Mouse (Mus musculus): ENCODE measurements around the gene Ttc7.

The Ttc7 gene

GRCm38 (mm10) chr17:87282706-87283053 is at the start of gene Ttc7:
Ttc7 (plus strand) TSS chr17:87282886.
- peak; percentile 86 for DNase-seq

DNA sequence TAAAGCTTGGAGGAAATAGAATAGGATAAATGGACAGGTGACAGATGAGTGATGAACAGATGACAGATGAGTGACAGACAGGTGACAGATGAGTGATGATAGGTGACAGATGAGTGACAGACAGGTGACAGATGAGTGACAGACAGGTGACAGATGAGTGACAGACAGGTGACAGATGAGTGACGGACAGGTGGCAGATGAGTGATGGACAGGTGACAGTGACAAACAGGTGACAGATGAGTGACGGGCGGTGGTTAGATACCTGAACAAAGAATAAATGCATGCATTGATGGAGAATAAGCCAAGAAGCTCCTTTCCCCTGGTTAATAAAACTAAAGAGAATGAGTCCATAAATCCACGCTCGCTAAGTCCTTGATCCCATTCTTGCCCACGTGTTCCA is 47.7 kb upstream of the Ttc7 start:
- DNase-seq, result no peak

DNA sequence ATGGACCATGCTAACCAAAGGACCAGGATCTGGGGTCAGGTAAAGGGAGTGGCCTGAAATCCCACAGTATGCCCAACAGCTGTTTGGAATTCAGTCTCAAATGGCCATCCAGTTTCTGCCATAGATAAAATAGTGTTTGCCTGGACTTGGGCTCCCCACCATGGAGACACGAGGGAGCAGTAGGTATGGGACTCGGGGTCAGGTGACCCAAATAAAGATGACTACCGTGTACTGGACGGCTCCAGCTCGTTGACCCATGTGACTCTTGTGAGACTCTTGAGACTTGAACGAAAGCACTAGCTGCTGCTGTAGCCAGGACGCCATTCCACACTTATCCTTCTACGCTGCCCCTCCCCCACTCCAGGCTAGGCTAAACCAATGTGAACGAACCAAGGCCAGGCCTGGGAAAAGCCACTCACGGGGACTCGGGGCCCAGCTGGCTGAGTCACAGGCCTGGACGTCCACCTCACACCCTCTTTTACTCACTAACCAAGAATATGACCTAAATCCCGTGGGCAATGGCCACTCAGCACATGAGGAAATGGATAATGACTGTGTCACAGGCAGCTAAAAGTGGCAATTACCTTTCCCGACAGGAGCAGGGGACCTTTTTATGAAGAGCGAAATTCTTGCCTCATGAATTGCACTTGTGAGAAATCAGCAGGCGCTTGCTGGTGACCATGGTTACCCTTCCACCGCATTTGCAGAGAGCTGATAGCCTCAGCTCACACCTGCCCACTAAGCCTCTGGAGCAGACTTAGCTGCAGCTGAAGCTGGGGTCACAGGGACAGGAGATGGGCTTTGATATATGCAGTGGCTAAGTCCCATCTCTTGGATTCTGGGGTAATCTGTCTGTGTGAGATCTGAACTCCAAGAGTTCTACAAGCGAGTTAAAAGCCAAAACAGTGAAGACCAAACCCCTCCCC is 45.7 kb upstream of the Ttc7 start:
- DNase-seq, result no peak

GRCm38 (mm10) chr17:87237826-87238225 is 44.9 kb upstream of the Ttc7 start:
- no peak for DNase-seq

GRCm38 (mm10) chr17:87246103-87246502 is 36.6 kb upstream of the Ttc7 start:
- DNase-seq, result no peak

- no peak for DNase-seq
Observed at GRCm38 (mm10) chr17:87254384-87254783, 28.3 kb upstream of the Ttc7 start.

DNA sequence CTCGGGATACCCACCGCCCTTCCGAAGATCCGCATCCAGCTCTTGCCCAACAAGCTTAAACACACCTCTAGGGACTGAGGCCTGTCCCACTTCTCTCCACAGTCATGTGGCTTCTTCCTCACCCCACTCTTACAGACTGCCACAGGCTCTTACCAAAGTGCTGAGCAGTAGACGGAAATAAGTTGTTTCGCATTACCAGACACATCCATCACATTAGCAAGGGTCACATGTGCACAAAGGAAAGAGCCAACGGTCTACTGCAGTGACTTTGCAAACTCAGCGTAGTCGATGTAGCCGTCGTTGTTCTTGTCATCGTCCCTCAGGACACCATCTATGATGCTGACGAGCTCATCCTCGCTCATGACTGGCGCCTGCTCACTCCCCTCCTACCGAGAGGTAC is 27.0 kb upstream of the Ttc7 start:
- DNase-seq, result no peak

DNA sequence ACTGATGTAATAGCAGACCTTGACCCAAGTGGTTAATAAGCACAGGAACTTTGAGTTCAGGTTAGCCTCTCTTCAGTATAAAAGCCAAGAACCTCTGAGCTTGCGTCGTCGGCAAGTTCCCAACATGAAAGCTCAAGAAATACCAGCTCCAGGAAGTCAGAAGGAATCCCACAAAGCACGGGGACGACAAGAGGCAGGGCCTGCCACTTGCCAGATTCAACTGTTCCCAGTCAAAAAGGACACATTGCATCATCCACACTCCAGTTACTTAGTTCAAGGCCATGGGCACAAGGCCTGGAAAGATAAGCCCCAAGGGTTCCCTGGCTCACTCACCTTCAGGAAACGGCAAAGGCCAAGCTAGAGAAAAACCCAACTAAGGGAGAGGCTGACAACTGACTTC is 19.3 kb upstream of the Ttc7 start:
- DNase-seq, result no peak

DNA sequence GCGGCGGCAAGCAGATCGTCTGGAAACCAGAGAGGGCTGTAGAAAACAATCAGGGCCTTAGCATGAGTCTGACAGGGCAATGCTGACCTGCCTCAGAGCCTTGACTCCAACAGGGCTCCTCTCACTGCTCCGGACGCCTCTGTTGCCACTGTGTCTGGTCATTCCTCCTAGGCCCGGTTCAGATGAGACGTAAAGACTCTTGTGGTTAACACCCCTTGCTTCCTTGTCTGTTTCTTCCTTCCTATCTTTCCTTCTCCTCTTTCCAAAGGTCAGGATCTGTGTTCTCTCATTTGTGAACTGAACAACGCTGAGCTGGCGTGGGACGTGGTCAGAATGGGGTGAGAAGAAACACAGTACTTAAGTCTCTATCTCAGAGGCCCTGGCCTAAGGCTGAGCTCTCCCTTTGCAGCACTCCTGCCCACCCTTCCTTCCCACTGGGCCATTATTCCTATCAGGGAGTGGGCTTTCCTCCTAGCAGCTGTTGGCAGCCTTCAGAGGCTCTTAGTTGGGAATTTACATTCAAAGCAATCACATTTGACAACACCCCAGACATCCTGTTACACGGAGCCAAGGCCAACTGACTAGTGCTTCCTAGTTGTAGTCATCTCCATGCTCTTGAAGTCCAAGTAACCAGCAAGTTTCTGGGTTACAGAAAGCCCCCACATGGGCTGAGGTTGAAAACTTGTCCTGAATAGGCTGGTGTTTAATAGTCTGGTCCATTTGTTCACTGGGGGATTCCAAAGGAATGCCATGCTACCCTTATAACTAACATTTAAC is 18.4 kb upstream of the Ttc7 start:
- DNase-seq, result no peak

DNA sequence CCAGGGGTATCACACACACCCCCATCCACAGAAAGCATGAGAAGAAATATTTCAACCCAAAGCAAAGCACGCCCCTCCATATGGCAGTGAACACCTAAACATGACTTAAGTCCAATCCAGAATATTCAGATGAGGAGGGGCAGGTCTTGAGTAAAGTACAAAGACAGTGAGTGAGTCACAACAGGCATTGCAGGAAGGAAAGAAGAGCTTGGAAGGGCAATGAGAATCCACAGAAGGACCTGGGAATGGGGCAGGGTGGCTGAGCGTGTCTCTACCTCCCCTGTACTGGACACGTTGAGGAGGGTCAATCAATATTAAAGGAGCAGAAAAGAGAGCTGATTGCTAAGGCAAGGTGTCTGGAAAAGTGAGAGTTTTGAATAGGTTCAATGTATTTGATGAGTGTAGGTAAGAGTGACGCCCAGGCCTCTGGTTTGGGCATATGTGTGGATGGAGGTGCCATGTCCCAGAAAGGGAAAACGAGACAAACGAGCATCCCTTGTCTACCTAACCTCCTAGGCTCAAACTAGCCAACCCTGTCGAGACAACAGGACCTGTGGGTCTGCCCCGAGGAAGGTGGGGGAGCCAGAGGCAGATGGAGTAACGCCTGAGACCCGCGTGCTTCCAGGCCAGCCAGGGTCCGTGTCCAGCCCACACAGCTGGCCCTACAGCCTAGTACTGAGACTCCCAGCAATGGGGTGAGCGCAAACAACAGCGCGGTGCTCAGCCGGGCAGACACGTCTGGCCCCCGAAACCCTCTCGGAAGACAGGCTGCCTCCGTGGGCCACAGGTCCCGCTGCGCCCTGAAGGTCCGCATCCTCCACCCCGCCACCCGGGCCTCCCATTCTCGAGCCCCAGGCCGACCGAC is 17.5 kb upstream of the Ttc7 start:
- DNase-seq, result no peak

DNA sequence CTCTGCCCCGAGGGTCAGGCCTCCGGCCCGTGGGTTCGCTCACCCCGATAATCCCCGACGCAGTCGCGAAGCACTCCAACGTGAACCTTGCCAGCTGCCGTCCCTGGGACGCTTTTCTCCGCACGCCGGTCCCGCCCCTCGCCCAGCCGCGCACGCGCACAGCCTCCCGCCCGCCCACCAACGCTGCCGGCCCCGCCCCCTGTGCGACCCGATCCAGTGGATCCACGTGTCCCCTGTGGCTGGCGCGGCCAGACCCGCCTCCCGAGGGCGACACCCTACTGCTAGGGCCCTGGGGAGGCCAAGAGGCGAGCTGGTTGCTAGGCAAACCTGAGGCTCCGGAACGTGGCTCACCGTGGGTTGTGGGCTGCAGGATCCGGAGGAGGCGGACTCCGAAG is 16.9 kb upstream of the Ttc7 start, which contains the start of gene Mcfd2:
Gene Mcfd2, minus strand, starts transcription at position 144 of the 395 bp plus-strand sequence.
- peak; percentile 84 for DNase-seq

GRCm38 (mm10) chr17:87269454-87269853 is 13.2 kb upstream of the Ttc7 start:
- DNase-seq, result no peak

DNA sequence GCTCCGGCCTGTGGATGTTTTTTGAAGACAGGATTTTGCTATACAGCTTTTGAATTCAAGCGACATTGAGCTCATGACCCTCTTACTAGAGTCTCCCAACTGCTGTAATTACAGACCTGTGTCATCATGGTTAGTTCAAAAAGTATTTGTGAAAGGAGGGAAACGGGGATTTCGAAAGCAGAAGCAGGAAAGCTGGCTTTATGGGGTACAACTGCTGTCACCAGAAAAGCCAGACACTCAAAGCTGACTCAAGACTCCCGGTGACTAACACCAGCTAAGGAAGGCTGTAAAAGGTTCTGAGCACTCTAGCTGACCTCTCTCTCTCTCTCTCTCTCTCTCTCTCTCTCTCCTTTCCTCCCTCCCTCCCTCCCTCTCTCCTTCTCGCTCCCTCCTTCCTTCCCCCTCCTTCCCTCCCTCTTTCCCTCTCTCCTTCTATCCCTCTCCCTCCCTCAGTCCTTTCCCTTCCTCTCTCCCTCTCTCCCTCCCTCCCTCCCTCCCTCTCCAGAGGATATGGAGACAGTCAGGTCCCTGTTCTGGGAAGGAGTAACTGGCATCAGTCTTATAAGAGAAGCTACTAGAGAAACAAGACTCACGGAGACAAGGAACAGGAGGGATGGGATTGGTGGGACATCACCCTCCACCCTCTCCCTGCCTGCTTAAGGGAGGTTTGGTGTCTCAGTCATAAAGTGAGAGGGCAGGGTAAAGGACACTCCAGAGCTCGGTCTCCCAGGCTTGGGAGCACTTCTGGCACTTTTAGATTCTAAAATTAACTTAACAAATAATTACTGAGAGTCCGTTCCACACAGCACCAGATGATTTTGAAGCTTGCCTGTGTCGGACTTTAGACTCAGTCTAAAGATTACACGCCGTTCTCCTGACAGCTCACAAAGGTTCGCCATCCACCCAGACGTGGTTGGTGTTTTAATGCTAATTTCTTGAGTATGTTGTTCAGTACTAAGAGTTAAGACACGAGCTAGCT is 7.0 kb upstream of the Ttc7 start:
- DNase-seq, result no peak

- DNase-seq, result peak; percentile 60
Observed at GRCm38 (mm10) chr17:87282007-87282705, 530 bp upstream of the Ttc7 start.

DNA sequence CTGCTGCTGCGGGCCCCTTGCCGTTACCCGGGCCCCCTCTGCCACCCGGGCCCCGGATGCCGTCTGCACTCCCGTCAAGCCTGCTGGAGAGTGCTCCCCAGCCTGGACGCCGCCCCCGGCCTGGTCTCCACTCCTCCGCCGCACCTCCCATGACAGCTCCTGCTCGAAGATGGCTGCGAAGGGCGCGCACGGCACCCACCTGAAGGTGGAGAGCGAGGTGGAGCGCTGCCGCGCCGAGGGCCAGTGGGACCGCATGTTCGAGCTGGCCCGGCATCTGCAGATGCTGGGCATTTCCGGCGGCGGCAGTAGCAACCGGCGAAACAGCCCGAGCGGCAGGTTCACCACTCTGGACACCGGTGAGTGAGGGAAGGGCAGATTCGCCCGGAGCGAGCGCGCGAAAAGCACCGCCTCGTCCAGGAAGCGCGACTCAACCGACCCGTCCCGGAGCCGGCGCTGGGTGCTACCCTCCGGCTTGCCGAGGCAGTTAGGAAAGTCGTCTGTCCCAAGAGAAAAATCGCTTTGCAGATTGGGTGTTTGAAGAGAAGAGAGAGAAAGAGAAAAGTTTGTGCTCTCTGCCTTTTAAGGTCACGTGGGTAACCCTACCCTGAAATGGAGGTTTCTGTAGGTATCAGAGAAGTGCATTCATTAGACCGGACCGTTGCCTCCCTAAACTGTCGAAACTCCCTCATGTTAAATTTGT is 519 bp downstream of the Ttc7 start:
- DNase-seq, result peak; percentile 60

- DNase-seq, result no peak
Observed at GRCm38 (mm10) chr17:87283755-87284481, 1.2 kb downstream of the Ttc7 start.

DNA sequence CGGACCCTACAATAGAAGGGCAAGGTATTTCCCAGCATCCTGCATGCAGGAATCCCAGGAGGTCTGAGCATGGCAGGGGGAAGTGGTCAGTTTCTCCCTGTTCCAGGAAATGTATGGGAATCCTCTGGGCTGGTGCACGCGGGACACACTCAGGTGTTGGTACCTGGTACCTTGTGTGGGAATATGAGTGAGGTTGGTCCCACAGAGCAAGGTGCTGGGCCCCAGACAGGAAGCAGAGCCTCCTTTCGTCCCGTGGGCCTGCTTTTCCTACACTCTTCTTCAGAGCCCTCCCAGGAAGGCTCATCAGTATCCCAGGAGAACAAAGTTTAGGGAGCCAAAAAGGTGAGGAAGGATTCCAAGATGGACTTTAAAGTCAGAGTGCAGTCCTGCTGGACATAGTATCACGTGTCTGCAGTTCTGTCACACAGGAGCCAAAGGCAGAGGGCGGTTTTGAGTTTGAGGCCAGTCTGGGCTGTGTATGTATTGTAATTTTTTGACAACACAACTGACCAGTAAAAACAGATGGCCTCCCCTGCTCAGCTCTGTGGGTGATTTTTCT is 1.9 kb downstream of the Ttc7 start:
- DNase-seq, result no peak

GRCm38 (mm10) chr17:87285731-87286465 is 3.2 kb downstream of the Ttc7 start:
- DNase-seq, result no peak

Measured in cerebellum, adult 9-11 months (tissue).